Mouse (Mus musculus) yolk sac, embryonic 10.5 days (tissue): ENCODE data around the gene Dock2.
"Not testable (repeated sequence)": the region's sequence is repeated elsewhere in the genome, so short reads cannot be mapped to it uniquely, and the experiment has no call there.

ENCODE experiments used
- DNase-seq: peaks from one replicate; pipeline ENCODE4 v3.0.0-alpha.2; 2017; ENCODE audit warnings: low spot score

Dock2 gene

GRCm38 (mm10) chr11:34783587-34784043 lies at the start of gene Dock2:
Dock2 (minus strand) TSS chr11:34783892.
- DNase-seq: no peak

- no peak for DNase-seq
Observed at GRCm38 (mm10) chr11:34832678-34833077, 49.0 kb upstream of the Dock2 start.

- DNase-seq: no peak
Observed at GRCm38 (mm10) chr11:34827803-34828202, 44.1 kb upstream of the Dock2 start.

- DNase-seq: no peak
Observed at GRCm38 (mm10) chr11:34826940-34827339, 43.2 kb upstream of the Dock2 start.

- no peak for DNase-seq
Observed at GRCm38 (mm10) chr11:34824791-34825190, 41.1 kb upstream of the Dock2 start.

- DNase-seq: no peak
Observed at GRCm38 (mm10) chr11:34814767-34815166, 31.1 kb upstream of the Dock2 start.

GRCm38 (mm10) chr11:34814319-34814718 lies 30.6 kb upstream of the Dock2 start:
- no peak for DNase-seq

GRCm38 (mm10) chr11:34805026-34805425 lies 21.3 kb upstream of the Dock2 start:
- not testable (repeated sequence) for DNase-seq

- DNase-seq: not testable (repeated sequence)
Observed at GRCm38 (mm10) chr11:34798066-34798465, 14.4 kb upstream of the Dock2 start.

- no peak for DNase-seq
Observed at GRCm38 (mm10) chr11:34796097-34796496, 12.4 kb upstream of the Dock2 start.

GRCm38 (mm10) chr11:34791872-34792271 lies 8.2 kb upstream of the Dock2 start:
- no peak for DNase-seq

- DNase-seq: no peak
Observed at GRCm38 (mm10) chr11:34784864-34785263, 1.2 kb upstream of the Dock2 start.

GRCm38 (mm10) chr11:34782516-34783430 lies 919 bp downstream of the Dock2 start:
- no peak for DNase-seq

GRCm38 (mm10) chr11:34780786-34781185 lies 2.9 kb downstream of the Dock2 start:
- DNase-seq: no peak

GRCm38 (mm10) chr11:34779966-34780365 lies 3.7 kb downstream of the Dock2 start:
- no peak for DNase-seq

GRCm38 (mm10) chr11:34778351-34778750 lies 5.3 kb downstream of the Dock2 start:
- no peak for DNase-seq

GRCm38 (mm10) chr11:34777529-34777928 lies 6.2 kb downstream of the Dock2 start:
- DNase-seq: no peak

GRCm38 (mm10) chr11:34776054-34776453 lies 7.6 kb downstream of the Dock2 start:
- no peak for DNase-seq

- DNase-seq: no peak
Observed at GRCm38 (mm10) chr11:34774636-34775035, 9.1 kb downstream of the Dock2 start.

- no peak for DNase-seq
Observed at GRCm38 (mm10) chr11:34773304-34773895, 10.3 kb downstream of the Dock2 start.

GRCm38 (mm10) chr11:34771221-34771986 lies 12.3 kb downstream of the Dock2 start:
- no peak for DNase-seq

- DNase-seq: no peak
Observed at GRCm38 (mm10) chr11:34770666-34771065, 13.0 kb downstream of the Dock2 start.
